Mouse (Mus musculus) left cerebral cortex, postnatal 25 days (tissue): ENCODE measurements around the gene Fbxl17. TPM values are rescaled to one million over a fixed set of nuclear protein-coding genes. Genes with fewer than 3 reads are reported as not detected.

Experiments
- DNase-seq, 2 experiments: peaks; one replicate each; pipeline ENCODE4 v3.0.0; 2022; ENCODE audit warnings: low spot score in 2 of 2, mixed read lengths in 1 of 2
- intact Hi-C: fragments of 180-260 bp; cut with DNase I; formaldehyde crosslinking; loops from one replicate; pipeline ENCODE4 v1.15.1; 2025
- total RNA-seq, 2 experiments: library from RNA; stranded (reverse); gene quantifications; 2 replicates each; pipeline ENCODE4 v1.2.3; 2021

The Fbxl17 gene
- total RNA-seq, 2 experiments from 2014 or later = 59.2 to 62.4 TPM

- DNase-seq = no peak
- intact Hi-C loops = no loop called here
Observed at GRCm38 (mm10) chr17:63198703-63199102, 301.1 kb downstream of the Fbxl17 start.

- DNase-seq = no peak
- intact Hi-C loops = no loop called here
Observed at GRCm38 (mm10) chr17:63195496-63195895, 304.3 kb downstream of the Fbxl17 start.

DNA sequence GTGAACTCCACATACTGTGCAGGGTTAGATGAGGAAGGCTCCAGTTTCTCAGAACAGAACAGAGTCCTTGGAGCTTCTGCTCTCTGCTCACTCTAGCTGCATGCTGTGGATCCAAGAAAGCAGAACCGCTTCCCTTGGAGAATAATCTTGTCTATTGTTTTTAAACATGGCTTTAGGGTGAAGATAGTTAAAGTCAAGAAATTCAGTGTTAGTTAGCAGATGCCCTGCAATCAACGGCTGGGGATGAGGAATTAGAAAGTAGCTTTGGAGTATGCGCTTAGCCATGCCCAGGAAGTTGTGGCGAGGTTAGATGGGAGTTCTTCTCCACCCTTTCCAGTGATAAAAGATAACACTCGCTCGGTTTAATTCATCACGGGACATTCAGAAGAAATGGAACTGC is 306.6 kb downstream of the Fbxl17 start:
- no peak for DNase-seq
- intact Hi-C loops = no loop called here

DNA sequence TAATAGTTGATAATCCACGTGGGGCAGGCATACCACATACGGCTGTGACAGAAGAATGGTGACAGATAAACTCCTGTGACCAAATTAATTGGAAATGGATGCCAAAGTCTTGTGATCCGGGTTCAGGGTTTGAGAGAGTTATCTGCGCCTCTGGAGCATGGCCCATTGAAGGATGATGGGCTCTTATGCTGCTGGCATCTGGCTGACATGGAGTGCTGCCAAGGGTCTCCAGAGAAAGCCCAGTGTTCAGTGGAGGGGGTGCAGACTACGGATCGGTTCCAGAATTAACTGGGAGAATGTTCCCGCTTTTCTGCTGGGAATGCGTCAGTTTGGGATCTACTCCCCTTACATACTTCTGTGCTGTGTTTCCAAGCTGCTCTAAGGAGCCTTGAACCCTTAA is 308.5 kb downstream of the Fbxl17 start:
- intact Hi-C loops = no loop called here
- no peak for DNase-seq

DNA sequence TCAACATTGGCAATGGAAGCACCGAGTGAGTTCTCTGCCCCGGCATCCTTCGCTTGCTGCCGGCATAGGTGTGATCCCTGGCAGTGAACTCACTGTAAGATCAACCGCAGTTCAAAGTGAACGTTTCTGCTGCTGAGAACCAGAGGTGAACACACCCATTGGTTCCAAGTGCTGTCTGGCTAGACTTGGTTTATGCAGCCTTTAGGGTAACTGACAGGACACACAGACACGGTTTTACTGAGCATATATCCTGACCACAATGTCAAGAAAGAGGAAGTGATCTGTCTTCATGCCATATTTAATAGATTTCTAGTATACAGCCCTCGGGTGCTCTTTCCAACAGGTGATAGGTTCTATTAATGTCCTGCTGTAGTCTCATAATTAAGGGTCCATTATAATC is 310.5 kb downstream of the Fbxl17 start:
- DNase-seq = no peak
- intact Hi-C loops = no loop called here

DNA sequence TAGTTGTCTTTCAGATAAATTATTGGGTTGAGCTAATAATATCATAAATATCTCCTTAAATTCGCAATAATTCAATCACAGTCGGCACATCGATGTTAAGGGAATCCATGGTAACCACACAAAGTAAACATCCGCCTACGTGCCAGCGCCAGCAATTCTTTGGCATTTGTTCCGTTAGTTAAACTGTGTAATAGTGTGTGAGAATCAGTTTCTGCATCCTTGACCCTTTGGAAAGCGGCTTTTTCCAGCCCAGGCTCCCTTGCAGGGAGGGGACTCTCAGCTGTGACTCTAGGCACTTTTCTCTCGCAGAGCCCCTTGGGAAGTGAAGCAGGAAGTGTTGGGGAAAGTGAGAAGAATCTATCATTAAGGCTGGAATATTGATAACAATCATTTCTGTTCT is 314.3 kb downstream of the Fbxl17 start:
- intact Hi-C loops = no loop called here
- DNase-seq = no peak

GRCm38 (mm10) chr17:63184844-63185504 is 314.8 kb downstream of the Fbxl17 start:
- DNase-seq = no peak
- intact Hi-C loops = no loop called here

DNA sequence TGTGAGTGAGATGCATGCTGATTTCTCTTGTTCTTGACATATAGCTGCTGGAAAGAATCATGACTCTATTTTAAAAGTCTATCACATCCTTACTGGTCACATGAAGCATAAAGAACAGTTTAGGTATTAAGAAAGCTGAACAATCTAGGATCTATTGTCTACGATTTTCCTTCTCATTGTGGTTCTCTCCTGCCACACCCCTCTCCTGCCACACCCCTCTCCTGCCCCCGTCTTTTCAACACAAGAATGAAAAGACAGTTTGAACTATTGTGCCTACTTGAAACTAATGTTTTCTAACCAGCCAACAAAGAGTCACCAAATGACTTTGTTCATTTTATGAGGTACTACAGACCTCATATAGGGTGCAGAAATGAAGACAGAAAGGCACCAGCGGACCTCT is 316.4 kb downstream of the Fbxl17 start:
- no peak for DNase-seq
- intact Hi-C loops = no loop called here

DNA sequence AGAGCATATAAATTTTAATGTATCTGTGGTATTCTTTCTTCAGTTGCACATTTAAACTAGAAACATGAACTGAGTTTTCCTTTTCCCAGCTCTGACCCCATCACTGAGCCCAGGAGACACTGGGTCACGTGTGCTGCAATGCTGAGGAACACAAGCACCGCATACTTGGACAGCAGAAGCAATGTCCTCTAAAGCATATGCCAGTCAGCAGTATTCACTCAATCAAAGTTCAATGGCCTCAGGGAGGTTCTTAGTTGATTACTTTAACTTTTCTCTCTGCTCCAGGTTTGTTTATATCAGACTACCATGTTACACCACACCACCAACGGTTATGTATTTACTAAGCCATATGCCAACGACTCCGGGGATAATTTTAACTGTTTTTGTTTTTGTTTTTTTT is 318.2 kb downstream of the Fbxl17 start:
- intact Hi-C loops = no loop called here
- no peak for DNase-seq

DNA sequence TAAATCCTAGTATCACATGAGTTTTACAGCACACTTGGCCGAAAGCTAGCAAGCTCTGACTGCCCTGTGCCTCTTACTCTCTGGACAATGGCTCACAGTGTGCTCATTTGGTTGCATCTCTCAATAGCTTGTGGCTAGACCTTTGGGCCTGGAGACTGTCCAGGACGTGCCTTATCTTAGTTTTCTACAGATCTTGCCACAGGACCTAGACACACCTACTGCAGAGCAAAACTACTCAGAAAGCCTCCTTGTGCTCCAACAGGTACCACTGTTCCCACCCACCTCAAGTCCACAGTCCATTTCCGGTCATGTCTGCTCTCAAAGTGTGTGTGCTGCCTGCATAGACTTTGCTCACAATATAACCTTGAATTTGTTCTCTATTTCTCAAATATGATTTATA is 319.8 kb downstream of the Fbxl17 start:
- no peak for DNase-seq
- intact Hi-C loops = no loop called here

GRCm38 (mm10) chr17:63178331-63178730 is 321.5 kb downstream of the Fbxl17 start:
- intact Hi-C loops = no loop called here
- no peak for DNase-seq

DNA sequence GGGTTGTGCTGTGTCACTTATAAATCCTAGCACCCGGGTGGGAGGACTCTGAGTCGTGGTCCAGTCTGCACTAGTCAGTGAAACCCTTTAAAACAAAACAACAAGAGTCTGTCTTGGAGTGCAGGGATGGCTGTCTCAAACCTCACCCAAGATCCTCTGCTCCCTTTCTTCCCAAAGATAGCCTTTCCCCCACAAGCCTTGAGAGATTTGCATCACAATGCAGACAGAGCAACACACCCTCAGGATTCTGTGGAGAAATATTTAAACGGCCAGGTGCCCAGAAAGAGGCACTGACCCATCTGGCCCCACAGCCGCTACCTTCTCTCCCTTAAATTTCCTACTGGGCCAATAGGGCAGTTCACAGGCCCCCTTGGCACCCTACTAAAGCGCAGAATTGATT is 323.4 kb downstream of the Fbxl17 start:
- no peak for DNase-seq
- intact Hi-C loops = no loop called here

- peak in 1 of 2 experiments; percentile 71 for DNase-seq
- intact Hi-C loops = no loop called here
Observed at GRCm38 (mm10) chr17:63172697-63173096, 327.1 kb downstream of the Fbxl17 start.

- intact Hi-C loops = no loop called here
- no peak for DNase-seq
Observed at GRCm38 (mm10) chr17:63171890-63172491, 327.8 kb downstream of the Fbxl17 start.

DNA sequence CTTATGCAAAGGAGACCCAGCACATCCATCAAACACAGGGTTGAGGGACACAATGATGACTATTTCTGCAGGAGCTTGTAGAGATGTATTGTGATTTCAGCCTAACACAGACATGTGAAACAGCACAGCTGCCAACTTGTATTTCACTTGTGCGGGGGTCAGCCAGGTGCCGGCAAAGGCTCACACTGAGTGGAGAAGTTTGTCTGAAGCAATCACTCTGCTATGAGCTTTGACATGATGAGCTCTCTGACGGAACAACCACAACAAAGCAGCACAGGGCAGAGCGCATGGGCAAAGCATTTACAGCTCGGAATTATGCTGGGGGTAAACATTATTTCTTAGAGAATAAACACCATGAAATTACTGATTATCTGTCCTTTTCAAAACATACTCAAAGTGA is 328.6 kb downstream of the Fbxl17 start:
- intact Hi-C loops = no loop called here
- no peak for DNase-seq

GRCm38 (mm10) chr17:63168019-63168788 is 331.6 kb downstream of the Fbxl17 start:
- DNase-seq = no peak
- intact Hi-C loops = no loop called here

- intact Hi-C loops = no loop called here
Observed at GRCm38 (mm10) chr17:63167248-63167647, 332.6 kb downstream of the Fbxl17 start.

GRCm38 (mm10) chr17:63166692-63167091 is 333.1 kb downstream of the Fbxl17 start:
- intact Hi-C loops = no loop called here
- no peak for DNase-seq

More at GRCm38 (mm10) chr17:63167248-63167647, 332.6 kb downstream of the Fbxl17 start:
- no peak for DNase-seq

DNA sequence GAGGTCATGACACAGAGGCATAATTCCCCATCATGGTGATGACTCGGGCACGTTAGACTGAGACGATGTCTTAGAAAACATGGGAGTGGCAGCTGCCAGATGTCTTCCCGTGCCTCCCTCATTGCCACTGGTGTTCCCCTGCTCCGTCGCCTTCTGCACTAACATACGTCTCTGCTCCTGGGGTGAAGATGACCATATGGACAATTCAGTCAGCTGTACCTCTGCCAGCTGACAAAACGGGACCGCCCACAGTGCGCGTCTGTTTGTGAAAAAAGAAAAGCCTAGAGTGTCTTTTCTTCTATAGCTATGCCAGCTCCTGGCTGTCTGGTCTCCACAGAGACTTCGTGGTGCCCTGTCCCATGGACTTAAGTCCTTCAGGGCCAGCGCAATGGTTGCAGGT is 334.0 kb downstream of the Fbxl17 start:
- intact Hi-C loops = no loop called here
- DNase-seq = peak in 1 of 2 experiments; percentile 65

DNA sequence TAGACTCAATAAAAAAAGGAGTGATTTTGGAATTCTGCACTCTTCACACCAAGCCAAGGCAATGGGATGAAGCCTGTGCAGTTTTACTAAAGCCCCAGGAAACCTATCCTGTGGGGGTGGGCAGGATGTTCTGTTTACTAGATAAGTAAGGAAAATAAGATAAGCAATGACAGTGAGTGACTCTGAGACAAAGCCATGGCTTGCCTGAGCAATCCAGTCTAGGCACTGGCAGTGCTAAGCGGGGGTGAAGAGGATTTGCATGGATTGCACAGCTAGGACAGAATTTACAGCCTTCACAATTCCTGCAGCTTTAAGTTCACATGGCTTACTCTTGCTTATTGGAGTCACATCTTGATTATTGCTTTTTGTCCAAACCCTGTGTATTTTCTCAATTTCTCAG is 335.5 kb downstream of the Fbxl17 start:
- intact Hi-C loops = no loop called here
- DNase-seq = no peak

GRCm38 (mm10) chr17:63161953-63162352 is 337.9 kb downstream of the Fbxl17 start:
- DNase-seq = peak in 1 of 2 experiments; percentile 73
- intact Hi-C loops = no loop called here
